Mouse (Mus musculus): Measurements from ENCODE around the gene Cbx2. TPM values are rescaled to one million over a fixed set of nuclear protein-coding genes. Genes with fewer than 3 reads are reported as not detected.
A peak's percentile ranks its signal among the peaks of the same experiment; 100 is the strongest.

Cbx2 gene
- polyA plus RNA-seq (2015; fragmentation: Nextera tagmentation; extraction: Ambion mirVana) = 6.2 and 6.9 TPM in 2 replicates

DNA sequence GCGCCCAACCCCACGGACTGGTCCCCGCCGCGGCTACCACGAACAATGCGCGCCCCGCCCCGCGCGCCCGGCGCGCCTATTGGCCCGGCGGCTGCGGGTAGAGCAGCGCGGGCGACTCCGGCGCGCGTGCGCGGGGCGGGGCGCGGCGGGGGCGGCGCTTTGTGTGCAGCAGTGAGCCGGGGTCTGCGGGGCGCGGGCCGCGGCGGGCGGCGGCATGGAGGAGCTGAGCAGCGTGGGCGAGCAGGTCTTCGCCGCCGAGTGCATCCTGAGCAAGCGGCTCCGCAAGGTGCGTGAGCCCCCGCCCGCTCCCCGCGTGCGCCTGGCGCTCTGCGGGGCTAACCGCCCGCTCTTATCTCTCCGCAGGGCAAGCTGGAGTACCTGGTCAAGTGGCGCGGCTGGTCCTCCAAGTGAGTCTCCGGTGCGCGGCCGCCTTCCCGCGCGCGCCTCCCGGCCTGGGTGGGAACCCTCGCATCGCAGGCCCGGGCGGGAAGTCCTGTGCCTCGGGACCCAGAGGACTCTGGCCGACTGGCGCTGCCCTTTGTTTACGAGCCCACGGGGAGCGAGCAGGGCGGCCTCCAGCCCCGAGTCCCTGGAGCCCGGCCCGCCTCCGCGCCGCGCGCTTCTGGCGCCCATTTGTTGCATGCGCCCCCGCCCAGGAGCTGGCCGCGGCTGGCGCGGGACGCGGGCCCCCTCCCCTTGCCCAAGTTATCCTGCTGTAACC is at the start of gene Cbx2:
Gene Cbx2, plus strand, starts transcription at position 68 of the 721 bp plus-strand sequence.
- H3K27me3 ChIP-seq (replicated peaks; ENCODE audit: insufficient read depth, low read length) = no peaks in the 10 kb centered on the region; the same call in 1 of the 2 replicates
- peaks cover 8% of the 10 kb centered on the region for H3K4me1 ChIP-seq (ENCODE audit: insufficient read depth, low read depth, low read length)
- WGBS = 1% methylated on average over 63 of the region's 99 CpGs
- peak within 1 kb of the TSS; percentile 71 for H3K4me3 ChIP-seq (ENCODE audit: low read depth, low read length)
- DNase-seq (ENCODE audit: low spot score) (peak; percentile 85), ATAC-seq (peak; percentile 94)
- H3K27ac ChIP-seq (ENCODE audit: low read length) = peak within 1 kb of the TSS; percentile 73
- H3K9ac ChIP-seq (replicated peaks; ENCODE audit: low read depth) = peak within 1 kb of the TSS; percentile 55; the same call in 1 of the 2 replicates
- TF ChIP-seq CTCF (IDR thresholded peaks at IDR 0.05) (no peak), EP300 (IDR thresholded peaks at IDR 0.05) (no peak)
- peak within 1 kb of the TSS; percentile 88 for H3K4me2 ChIP-seq (replicated peaks; ENCODE audit: low read depth, low read length)
- H3K36me3 ChIP-seq (ENCODE audit: insufficient read depth, low read length) = 0 out of 2 replicates have a peak, but pooled peaks cover 3% of the 10 kb centered on the region
- H3K9me3 ChIP-seq (ENCODE audit: low read length) = no peaks in the 10 kb centered on the region

DNA sequence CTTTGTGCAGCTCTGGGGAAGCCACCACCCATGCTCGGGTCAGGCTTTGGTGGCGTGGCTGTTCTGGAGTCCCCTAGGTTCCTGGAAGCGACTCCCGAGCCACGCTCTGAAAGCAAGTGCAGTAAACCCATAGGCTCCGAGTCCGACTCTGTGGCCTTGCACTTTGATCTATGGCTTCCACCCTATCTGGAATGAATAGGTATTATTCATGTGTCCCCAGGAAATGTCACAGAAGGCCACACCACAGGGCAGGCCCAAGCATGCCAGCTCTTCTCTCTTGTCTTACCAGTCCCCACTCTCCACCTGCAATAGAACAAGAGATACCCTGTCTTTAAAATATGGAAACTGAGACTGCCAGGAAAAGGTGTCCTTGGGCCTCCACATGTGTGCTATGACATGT is 48.4 kb upstream of the Cbx2 start:
- H3K4me3 ChIP-seq (ENCODE audit: low read depth, low read length) = no peak overlapping the region
- DNase-seq (ENCODE audit: low spot score) (no peak), ATAC-seq (no peak)
- no peaks in the 10 kb centered on the region for H3K9me3 ChIP-seq (ENCODE audit: low read length)
- TF ChIP-seq EP300 (IDR thresholded peaks at IDR 0.05) (no peak), CTCF (IDR thresholded peaks at IDR 0.05) (no peak)
- WGBS = 77% methylated on average over 7 of the region's 7 CpGs
- no peak overlapping the region for H3K27ac ChIP-seq (ENCODE audit: low read length)
- no peaks in the 10 kb centered on the region for H3K4me1 ChIP-seq (ENCODE audit: insufficient read depth, low read depth, low read length)
- H3K9ac ChIP-seq (replicated peaks; ENCODE audit: low read depth) = no peak overlapping the region
- no peaks in the 10 kb centered on the region for H3K27me3 ChIP-seq (replicated peaks; ENCODE audit: insufficient read depth, low read length)
- no peak overlapping the region for H3K4me2 ChIP-seq (replicated peaks; ENCODE audit: low read depth, low read length)
- no peaks in the 10 kb centered on the region for H3K36me3 ChIP-seq (ENCODE audit: insufficient read depth, low read length)

DNA sequence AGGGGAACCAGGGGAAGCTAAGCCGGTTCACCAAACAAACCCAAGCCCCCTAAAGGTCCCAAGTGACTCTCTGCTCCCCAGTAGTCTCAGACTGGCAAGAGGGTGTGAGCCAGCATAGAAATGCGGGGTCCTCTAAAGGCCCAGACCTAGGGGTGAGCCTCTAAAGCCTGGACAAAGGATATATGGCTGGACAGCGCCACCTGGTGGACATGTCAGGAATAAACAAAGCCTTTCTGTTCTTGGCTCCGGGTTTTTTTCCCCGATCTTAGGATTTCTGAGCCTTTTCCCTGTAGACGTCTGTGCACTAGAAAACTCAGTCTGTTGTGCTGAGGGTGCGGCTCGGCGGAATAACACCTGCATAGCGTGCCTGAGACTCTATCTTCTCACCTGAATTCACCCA is 47.3 kb upstream of the Cbx2 start:
- no peak overlapping the region for H3K27ac ChIP-seq (ENCODE audit: low read length)
- WGBS = 2% methylated on average over 10 of the region's 10 CpGs
- TF ChIP-seq CTCF (IDR thresholded peaks at IDR 0.05) = peak; percentile 86
- no peak for TF ChIP-seq EP300 (IDR thresholded peaks at IDR 0.05)
- H3K9ac ChIP-seq (replicated peaks; ENCODE audit: low read depth) = no peak overlapping the region
- DNase-seq (ENCODE audit: low spot score) (peak; percentile 73), ATAC-seq (peak; percentile 26; the same call in 1 of the 2 replicates)
- H3K9me3 ChIP-seq (ENCODE audit: low read length) = no peaks in the 10 kb centered on the region
- H3K4me3 ChIP-seq (ENCODE audit: low read depth, low read length) = no peak overlapping the region
- no peaks in the 10 kb centered on the region for H3K27me3 ChIP-seq (replicated peaks; ENCODE audit: insufficient read depth, low read length)
- no peaks in the 10 kb centered on the region for H3K4me1 ChIP-seq (ENCODE audit: insufficient read depth, low read depth, low read length)
- peak overlapping the region; percentile 36; the same call in 1 of the 2 replicates for H3K4me2 ChIP-seq (replicated peaks; ENCODE audit: low read depth, low read length)
- H3K36me3 ChIP-seq (ENCODE audit: insufficient read depth, low read length) = no peaks in the 10 kb centered on the region

DNA sequence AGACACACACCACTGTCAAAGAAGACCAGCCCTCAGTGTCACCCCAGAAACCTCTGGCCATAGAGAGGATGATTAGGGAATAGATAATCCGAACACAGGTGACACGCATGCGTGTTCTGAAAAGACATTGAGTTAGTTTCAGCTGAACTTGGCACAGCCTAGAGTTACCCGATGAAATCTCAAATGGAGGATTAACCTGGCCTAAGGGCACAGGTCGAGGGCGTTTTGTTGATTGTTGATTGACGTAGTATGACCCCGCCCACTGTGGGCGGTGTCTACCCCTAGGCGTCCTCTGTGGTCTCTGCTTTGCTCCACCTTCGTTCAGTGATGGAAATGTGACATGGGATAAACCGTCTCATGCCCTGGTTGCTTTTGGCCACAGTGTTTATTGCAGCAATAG is 46.8 kb upstream of the Cbx2 start:
- WGBS = 15% methylated on average over 12 of the region's 12 CpGs
- H3K36me3 ChIP-seq (ENCODE audit: insufficient read depth, low read length) = no peaks in the 10 kb centered on the region
- H3K4me3 ChIP-seq (ENCODE audit: low read depth, low read length) = no peak overlapping the region
- DNase-seq (ENCODE audit: low spot score) (peak; percentile 12), ATAC-seq (peak; percentile 50)
- no peak overlapping the region for H3K27ac ChIP-seq (ENCODE audit: low read length)
- peak overlapping the region; percentile 36; the same call in 1 of the 2 replicates for H3K4me2 ChIP-seq (replicated peaks; ENCODE audit: low read depth, low read length)
- H3K9me3 ChIP-seq (ENCODE audit: low read length) = no peaks in the 10 kb centered on the region
- TF ChIP-seq EP300 (IDR thresholded peaks at IDR 0.05) (no peak), CTCF (IDR thresholded peaks at IDR 0.05) (no peak)
- H3K4me1 ChIP-seq (ENCODE audit: insufficient read depth, low read depth, low read length) = no peaks in the 10 kb centered on the region
- no peak overlapping the region for H3K9ac ChIP-seq (replicated peaks; ENCODE audit: low read depth)
- no peaks in the 10 kb centered on the region for H3K27me3 ChIP-seq (replicated peaks; ENCODE audit: insufficient read depth, low read length)

DNA sequence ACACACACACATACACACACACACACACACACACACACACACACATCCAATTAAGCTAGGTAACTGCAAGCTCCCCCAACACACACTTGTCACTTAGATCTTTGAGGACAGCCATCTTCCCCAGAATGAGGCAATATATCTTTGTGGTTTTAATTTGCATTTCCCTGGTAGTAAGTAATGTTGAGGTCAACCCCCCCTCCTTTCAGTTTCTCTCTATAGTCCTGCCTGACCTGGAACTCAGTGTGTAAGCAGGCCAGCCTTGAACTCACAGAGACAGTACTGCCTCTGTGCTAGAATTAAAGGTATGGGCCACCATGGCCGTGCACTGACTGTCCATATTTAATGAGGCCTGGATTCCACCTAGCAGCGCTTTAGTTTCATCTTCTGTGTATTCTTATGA is 42.4 kb upstream of the Cbx2 start:
- WGBS = 73% methylated on average over 2 of the region's 2 CpGs
- no peak for ATAC-seq
- H3K27me3 ChIP-seq (replicated peaks; ENCODE audit: insufficient read depth, low read length) = no peaks in the 10 kb centered on the region

DNA sequence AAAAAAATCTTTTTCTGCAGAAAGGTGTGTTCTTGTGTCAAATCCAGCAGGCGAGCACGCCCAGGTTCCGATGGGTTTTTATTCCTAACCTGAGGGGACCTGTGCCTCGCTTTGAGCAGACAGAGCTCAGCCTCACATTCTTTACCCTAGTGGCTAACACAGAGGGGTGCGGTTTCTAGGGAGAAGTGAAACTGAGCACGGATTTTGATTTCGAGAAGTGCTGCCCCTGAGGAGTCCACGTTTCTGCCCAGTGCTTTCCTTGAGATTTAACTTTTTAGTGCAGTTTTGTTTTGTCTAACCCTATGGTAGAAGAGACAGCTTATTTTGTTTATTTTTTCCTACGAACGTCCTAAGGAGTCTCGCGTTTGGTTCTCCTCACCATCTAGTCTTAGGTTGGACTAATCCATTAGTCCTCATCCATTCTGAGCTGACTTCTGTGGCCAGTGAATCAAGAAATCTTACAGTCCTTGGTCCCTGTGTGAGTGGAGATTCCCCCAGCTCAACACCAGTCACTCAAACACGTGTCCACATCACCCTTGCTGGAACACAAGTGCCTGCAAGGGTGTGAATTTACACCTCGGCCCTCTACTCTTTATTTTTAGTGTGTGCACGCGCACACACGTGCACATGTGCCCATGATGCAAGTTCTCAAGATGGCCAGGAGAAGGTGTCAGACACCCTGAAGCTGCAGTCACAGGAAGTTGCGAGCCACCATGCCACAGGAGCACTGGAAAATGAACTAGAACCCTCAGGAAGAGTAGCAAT is 41.6 kb upstream of the Cbx2 start:
- no peak overlapping the region for H3K9ac ChIP-seq (replicated peaks; ENCODE audit: low read depth)
- H3K4me1 ChIP-seq (ENCODE audit: insufficient read depth, low read depth, low read length) = no peaks in the 10 kb centered on the region
- ATAC-seq (no peak), DNase-seq (ENCODE audit: low spot score) (peak; percentile 36)
- no peak overlapping the region for H3K4me3 ChIP-seq (ENCODE audit: low read depth, low read length)
- no peaks in the 10 kb centered on the region for H3K36me3 ChIP-seq (ENCODE audit: insufficient read depth, low read length)
- 53% methylated on average over 18 of the region's 18 CpGs for WGBS
- no peak overlapping the region; the same call in 1 of the 2 replicates for H3K4me2 ChIP-seq (replicated peaks; ENCODE audit: low read depth, low read length)
- no peaks in the 10 kb centered on the region for H3K27me3 ChIP-seq (replicated peaks; ENCODE audit: insufficient read depth, low read length)
- peak; percentile 32 for TF ChIP-seq CTCF (IDR thresholded peaks at IDR 0.05)
- TF ChIP-seq EP300 (IDR thresholded peaks at IDR 0.05) = no peak
- no peak overlapping the region for H3K27ac ChIP-seq (ENCODE audit: low read length)
- H3K9me3 ChIP-seq (ENCODE audit: low read length) = no peaks in the 10 kb centered on the region

More for the DNA sequence above, 42.4 kb upstream of the Cbx2 start:
- Histone ChIP-seq H3K4me1 (ENCODE audit: insufficient read depth, low read depth, low read length) (no peaks in the 10 kb centered on the region), H3K36me3 (ENCODE audit: insufficient read depth, low read length) (no peaks in the 10 kb centered on the region), H3K4me2 (replicated peaks; ENCODE audit: low read depth, low read length) (no peak overlapping the region; the same call in 1 of the 2 replicates), H3K9me3 (ENCODE audit: low read length) (no peaks in the 10 kb centered on the region), H3K27ac (ENCODE audit: low read length) (no peak overlapping the region), H3K4me3 (ENCODE audit: low read depth, low read length) (no peak overlapping the region), H3K9ac (replicated peaks; ENCODE audit: low read depth) (no peak overlapping the region)
- DNase-seq (ENCODE audit: low spot score) = no peak
- TF ChIP-seq EP300 (IDR thresholded peaks at IDR 0.05) (no peak), CTCF (IDR thresholded peaks at IDR 0.05) (no peak)
